Mouse (Mus musculus) regulatory T cell (primary cell): ENCODE measurements around the gene Eln.

Experiments
- in situ Hi-C: fragments of 300-600 bp; cut with MboI, MseI; formaldehyde crosslinking; loops from one replicate; pipeline ENCODE4 v1.15.1; 2025; ENCODE audit warnings: high pct_unique_total_duplicates

The Eln gene

GRCm38 (mm10) chr5:134743991-134744390 is 3.1 kb downstream of the Eln start:
- in situ Hi-C loops: no loop called here

GRCm38 (mm10) chr5:134742221-134742795 is 4.8 kb downstream of the Eln start:
- in situ Hi-C loops: no loop called here

- in situ Hi-C loops: no loop called here
Observed at GRCm38 (mm10) chr5:134740501-134741341, 6.4 kb downstream of the Eln start.

DNA sequence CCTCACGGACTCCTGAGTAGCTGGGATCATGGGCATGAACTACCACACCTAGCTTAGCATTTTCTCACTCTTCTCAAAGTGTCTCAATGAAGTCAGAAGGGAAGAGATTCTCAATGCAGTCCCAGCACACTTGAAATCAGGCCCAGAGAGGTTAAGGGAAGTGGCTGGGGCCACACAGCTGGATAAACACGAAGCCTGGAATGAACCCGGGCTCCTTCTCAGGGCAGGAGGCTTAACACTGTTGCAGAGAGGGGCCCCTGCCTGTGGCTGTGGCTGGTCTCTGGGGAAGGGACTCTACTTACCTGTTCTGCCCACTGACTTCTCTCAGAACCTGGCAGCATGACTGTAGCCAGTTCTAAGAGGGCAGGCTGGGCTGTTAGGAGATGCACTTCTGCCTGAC is 7.2 kb downstream of the Eln start:
- in situ Hi-C loops: no loop called here

DNA sequence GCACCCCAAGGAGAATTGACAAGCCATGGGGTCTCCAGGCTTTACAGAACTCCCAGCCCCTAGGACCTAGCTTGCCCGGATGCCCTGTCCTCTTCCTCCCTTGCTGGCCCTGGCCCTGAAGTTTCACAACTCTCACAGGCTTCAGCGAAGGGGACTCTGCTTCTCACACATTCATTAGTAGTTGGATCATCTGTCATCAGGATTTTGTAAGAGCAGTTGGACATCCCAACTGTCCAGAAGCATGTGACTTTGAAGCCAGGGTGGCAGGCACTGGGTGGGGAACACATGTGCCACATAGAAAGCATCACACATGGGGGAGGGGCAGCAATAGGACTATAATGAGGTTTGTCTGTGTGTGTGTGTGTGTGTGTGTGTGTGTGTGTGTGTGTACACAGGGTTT is 12.2 kb downstream of the Eln start:
- in situ Hi-C loops: no loop called here

DNA sequence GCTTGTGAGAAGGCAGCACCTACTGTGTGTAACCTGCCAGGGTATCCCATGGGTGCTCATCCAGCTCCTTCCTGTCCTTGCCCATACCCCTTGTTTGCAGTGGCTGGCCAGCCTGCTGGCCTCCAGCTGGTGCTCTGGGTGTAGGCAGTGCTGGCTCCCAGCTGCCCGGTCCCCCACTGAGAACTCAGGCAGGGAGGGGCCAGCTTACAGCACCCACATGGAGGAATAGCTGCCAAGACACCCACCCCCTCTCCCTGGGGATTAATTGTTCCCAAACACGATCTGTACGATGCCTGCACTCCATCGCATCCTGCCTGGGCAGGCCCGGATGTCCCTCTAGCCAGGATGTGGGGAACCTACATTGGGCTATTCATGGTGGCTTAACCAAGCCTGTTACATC is 13.1 kb downstream of the Eln start:
- in situ Hi-C loops: no loop called here

DNA sequence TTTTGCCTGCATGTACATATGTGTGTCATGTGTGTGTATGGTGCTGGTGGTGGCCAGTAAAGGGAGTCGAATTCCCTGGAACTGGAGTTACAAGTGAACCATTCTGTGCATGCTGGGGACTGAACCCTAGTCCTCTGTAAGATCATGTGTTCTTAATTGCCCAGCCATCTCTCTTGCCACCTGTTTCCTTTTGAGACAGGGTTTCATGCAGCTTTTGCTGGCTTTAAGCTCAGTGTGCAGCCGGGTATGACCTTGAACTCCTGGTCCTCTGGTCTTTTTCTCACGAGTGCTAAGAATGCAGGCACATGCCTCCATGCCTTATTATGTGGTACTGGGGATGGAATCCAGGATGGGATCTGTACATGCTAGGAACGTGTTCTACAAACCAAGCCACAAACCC is 13.9 kb downstream of the Eln start:
- in situ Hi-C loops: no loop called here

GRCm38 (mm10) chr5:134729124-134729523 is 18.0 kb downstream of the Eln start:
- in situ Hi-C loops: no loop called here

DNA sequence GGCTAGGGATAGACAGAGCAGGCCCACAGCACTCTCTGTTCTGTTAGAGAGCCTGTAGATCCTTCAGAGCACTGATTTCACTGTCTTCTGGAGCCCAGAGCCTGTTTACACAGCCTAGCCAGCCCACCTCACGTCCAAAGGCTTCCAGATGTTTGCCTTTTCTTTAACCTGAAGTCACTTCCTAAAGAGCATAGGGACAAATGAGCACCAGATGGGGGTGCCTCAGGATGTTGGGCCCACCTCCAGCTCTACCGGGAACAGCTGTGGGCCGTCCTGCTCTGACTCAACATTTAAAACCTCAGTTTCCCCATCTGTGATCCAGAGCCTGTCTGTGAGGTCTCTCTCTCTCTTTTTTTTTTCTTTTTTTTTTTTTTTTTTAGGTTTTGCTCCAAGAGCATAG is 18.6 kb downstream of the Eln start:
- in situ Hi-C loops: no loop called here

GRCm38 (mm10) chr5:134727001-134727639 is 20.0 kb downstream of the Eln start:
- in situ Hi-C loops: no loop called here

DNA sequence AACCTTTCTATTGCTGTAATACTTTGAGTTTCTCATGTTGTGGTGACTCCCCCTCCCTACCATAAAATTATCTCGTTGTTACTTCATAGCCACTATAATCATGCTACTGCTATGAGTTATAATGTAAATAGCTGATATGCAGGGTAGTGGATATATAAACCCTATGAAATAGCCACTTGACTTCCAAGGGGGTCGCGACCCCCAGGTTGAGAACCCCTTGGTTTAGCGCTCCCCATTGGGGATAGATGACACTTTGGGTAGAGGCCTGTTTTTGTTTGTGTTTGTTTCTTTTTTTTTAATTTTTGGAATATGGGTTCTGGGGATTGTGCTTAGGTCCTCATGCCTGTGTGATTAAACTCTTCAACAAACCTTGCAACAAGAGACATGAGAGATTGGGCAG is 21.8 kb downstream of the Eln start:
- in situ Hi-C loops: no loop called here

DNA sequence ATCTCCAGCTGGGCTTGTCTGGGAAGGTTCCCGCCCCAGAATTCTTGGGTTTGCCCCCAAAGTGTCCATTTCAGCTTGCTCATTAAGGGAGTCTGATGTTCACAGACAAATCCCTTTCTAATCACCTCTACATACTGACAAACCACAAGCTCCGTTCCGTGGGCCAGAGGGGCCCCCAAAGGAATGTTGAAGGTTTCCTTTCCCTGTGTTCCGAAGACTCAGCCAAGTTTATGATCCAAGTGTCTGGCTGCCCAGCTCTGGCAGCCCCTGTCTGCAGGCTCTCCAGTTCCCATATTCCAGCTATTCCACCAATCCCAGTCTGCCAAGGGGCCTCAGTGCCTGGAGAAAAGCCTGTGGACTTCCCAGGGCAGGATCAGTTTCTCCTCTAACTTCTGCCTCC is 27.1 kb downstream of the Eln start:
- in situ Hi-C loops: no loop called here

DNA sequence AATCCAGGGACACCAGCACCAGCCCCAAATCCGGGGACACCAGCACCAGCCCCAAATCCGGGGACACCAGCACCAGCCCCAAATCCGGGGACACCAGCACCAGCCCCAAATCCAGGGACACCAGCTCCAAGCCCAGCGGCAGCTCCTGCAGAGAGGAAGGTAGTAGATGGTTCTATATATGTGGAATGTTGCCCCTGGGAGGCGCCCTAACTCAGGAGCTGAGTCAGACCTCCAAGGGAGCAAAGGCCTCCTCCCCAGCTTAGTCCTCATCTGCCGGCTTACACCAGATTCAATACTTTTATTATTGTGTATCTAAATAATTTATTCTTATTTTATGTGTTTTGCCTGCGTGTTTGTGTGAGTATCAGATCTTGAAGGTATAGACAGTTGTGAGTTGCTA is 36.0 kb downstream of the Eln start:
- in situ Hi-C loops: no loop called here

- in situ Hi-C loops: loop anchor here (5.0 kb wide), 2 partner anchors 52 to 212 kb away; no protein-coding TSS in a partner anchor
Observed at GRCm38 (mm10) chr5:134709275-134709674, 37.8 kb downstream of the Eln start.

DNA sequence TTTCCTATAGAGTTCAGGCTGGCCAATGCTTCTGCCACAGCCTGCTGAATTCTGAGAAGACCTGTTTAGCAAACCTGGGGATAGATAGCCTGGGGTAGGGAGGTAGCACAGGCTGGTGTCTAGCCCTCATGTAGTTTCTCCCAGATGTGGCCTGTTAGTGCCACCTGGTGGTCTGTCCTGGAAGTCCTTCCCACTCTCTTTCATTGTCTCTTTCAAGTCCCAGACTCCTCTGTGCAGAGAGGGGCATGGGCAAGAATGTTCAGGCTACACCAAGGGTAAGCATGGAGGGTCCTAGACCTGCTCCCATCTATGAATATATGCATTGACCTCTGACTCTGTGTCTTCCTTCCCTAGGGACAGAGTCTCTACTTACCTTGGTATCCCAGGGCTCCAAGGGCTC is 43.0 kb downstream of the Eln start:
- in situ Hi-C loops: no loop called here

DNA sequence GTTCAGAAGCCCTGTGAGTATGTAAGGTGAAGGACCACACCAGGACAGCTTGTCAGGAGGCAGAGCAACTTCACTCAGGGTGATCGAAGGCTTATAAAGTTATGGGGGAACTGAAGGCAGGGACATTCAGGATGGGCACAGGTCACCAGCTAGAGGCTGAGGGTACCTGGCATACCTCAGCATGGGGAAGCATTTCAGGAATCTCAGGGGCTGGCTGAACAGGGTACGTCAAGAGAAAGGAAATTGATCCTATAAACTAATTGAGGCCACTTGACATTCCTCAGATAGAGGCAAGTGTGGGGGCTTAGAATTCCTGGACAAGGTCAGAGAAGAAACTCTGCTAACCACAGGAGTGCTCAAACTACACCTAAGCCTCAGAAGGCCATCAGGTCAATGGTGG is 51.6 kb downstream of the Eln start:
- in situ Hi-C loops: no loop called here

- in situ Hi-C loops: no loop called here
Observed at GRCm38 (mm10) chr5:134695082-134695481, 52.0 kb downstream of the Eln start.

DNA sequence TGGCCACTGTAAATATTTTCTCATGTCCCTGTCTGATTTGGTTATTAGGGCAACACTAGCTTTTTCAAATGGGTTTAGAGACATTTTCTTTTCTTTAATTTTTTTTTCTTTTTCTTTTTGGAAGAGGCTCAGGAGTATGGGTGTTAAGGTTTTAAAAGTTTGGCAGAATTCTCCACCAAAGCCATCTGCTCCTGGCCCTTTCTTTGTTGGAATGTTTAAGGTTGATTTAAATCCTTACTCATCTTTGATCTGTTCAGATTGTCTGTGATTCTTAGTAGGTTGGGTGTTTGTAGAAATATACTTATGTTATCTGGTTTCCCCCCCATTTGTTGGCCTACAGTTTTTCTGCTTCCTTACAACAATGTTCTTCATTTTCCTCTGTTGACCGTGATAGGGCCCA is 54.4 kb downstream of the Eln start:
- in situ Hi-C loops: no loop called here

DNA sequence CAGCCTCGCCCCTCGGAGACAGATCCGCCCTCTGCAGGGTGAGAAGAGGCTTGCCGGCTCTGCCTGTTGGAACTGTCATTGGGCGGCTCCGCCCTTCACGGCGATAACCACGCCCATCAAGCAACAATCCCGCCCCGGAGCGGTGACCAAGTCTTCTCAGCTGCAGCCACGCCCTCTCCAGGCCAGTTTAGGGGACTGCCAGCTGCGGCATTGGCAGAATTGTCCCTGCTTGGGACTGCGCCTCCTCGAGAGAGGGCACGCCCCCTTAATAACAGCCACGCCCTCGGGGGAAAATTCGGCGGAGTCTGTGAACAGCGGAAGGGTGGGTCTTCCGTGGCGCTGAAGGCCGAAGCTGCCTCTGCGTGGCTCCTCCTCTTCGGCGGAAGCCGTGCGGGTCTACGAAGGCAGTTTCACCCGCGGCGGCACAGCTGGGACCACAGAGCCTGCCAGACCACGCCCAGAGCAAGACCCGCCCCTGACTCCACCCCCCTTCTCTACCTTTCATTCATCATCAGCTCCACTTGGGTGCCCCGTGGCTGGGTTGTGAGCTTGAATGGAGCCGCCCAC is 58.3 kb downstream of the Eln start:
- in situ Hi-C loops: no loop called here

GRCm38 (mm10) chr5:134688086-134688717 is 58.9 kb downstream of the Eln start, which contains the start of gene Limk1:
Gene Limk1, minus strand, starts transcription at chr5:134688598.
- in situ Hi-C loops: no loop called here

GRCm38 (mm10) chr5:134687187-134687586 is 59.9 kb downstream of the Eln start:
- in situ Hi-C loops: no loop called here

DNA sequence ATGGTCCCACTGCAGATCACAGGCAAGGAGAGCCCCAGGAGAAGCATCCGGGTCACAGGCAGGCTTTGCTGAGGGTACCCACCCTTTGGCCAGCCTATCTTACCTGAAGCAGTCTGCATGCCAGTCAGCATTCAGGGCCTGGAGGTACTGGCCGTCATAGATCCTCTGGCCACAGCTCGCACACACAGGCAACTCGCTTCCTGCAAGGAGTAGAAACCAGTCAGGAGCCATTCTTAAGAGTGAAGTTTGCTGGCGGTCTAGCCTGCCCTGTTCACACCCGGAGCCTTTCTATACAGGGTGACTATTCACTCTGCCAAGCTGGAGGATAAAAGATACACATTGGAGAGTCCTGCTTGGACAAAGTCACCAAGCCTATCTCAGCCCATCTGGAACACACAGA is 60.6 kb downstream of the Eln start:
- in situ Hi-C loops: no loop called here
